Mouse (Mus musculus): ENCODE results near the gene Atp8b3.

- no peak for TF ChIP-seq CTCF (IDR thresholded peaks at IDR 0.05; ENCODE audit: low read depth, low read length)
- TF ChIP-seq TAL1 (conservative IDR thresholded peaks at IDR 0.05; ENCODE audit: low read depth, low read length) = no peak
- TF ChIP-seq GATA2 (IDR thresholded peaks at IDR 0.05; ENCODE audit: borderline replicate concordance, low read depth, low read length) = no peak
- TF ChIP-seq POLR2AphosphoS5 (IDR thresholded peaks at IDR 0.05; ENCODE audit: insufficient replicate concordance, low read depth, low read length) = no peak
Observed at GRCm38 (mm10) chr10:80573944-80574343, 35.0 kb upstream of the Atp8b3 start.
